Mouse (Mus musculus) layer of hippocampus, adult 2 months (tissue): ENCODE results near the gene Rnf207. TPM values are rescaled to one million over a fixed set of nuclear protein-coding genes. Genes with fewer than 3 reads are reported as not detected.

ENCODE experiments used
- DNase-seq, 2 experiments: peaks; one replicate each; pipeline ENCODE4 v3.0.0; 2022; ENCODE audit warnings: low spot score in 2 of 2
- H3K27ac ChIP-seq: fragments of 200-600 bp; 2 replicates; pipeline ENCODE4 v1.8.1; 2022
- H3K4me3 ChIP-seq: fragments of 200-600 bp; 2 replicates; pipeline ENCODE4 v1.8.1; 2022; ENCODE audit warnings: mild to moderate bottlenecking
- CTCF ChIP-seq: fragments of 200-600 bp; conservative IDR thresholded peaks from 2 replicates; pipeline ENCODE4 v1.8.1; 2022; ENCODE audit warnings: antibody characterized with exemption, mild to moderate bottlenecking, moderate library complexity
- total RNA-seq, 2 experiments: library from RNA; stranded (reverse); gene quantifications; 2 replicates each; pipeline ENCODE4 v1.2.3; 2021

The Rnf207 gene
- total RNA-seq, 2 experiments from 2014 or later = 6.5 to 7.7 TPM

DNA sequence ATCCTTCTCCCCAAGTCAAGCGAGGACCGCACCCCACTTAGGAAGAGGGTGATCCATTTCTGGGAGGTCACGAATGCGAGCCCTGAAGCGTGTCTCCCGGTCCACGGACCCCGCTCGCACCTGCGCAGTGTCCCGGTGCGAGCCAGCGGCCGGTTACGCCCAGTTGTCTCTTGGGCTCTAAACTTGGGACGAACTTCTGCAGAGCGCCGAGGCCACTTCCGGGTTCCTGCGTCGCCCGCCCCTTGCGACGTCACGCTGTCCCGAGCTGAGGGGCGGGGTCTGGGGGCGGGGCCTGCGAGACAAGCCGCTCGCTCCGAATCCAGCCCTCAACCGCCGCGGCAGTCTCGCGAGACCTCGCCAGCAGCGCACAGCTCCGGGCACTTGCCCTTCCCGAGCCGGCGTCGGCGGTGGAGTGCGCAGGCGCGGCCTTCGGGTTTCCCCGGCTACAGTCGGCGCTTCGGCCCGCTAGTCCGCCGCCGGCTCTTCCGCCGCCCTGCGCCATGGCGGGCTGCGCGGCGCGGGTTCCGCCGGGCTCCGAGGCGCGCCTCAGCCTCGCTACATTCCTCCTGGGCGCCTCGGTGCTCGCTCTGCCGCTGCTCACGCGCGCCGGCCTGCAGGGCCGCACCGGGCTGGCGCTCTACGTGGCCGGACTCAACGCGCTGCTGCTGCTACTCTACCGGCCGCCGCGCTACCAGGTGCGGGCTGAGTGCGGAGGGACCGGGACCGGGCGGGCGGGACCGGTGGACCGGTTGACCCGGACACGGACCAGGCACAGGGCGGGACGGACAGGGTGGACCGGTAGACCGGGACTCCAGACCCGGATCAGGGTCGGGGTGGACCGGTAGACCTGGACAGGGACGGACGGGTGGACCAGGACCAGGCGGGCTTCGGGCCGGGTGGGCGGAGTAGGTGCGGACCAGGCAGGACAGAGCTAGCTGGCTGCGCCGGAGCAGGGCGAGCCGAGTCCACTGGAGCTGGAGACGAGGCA lies 21.6 kb downstream of the Rnf207 start, which contains the start of gene Icmt:
Gene Icmt, plus strand, starts transcription at position 354 of the 988 bp plus-strand sequence.
- peak; percentile 99 to 100 for DNase-seq
- Histone ChIP-seq H3K27ac (peak within 1 kb of the TSS; percentile 79), H3K4me3 (peak within 1 kb of the TSS; percentile 93)
- TF ChIP-seq CTCF = no peak

DNA sequence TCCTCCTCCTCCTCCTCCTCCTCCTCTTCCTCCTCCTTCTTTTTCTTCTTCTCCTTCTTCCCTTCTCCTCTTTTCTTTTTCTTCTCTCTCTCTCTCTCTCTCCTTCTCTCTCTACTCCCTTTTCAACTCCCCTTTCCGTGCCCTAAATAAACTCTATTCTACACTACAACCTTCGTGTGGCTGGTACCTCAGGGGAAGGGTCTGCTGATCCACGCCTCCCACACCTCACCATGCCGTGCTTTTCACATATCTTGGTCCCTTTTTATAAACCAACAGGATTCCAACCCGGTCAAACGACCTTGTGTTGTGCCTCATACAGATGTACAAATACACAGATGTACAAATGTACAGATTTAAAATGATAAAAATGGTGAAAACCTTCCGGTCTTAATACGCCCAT lies 22.4 kb downstream of the Rnf207 start:
- peak overlapping the region; percentile 79 for H3K4me3 ChIP-seq
- no peak for TF ChIP-seq CTCF
- H3K27ac ChIP-seq = peak overlapping the region; percentile 73
- no peak for DNase-seq

DNA sequence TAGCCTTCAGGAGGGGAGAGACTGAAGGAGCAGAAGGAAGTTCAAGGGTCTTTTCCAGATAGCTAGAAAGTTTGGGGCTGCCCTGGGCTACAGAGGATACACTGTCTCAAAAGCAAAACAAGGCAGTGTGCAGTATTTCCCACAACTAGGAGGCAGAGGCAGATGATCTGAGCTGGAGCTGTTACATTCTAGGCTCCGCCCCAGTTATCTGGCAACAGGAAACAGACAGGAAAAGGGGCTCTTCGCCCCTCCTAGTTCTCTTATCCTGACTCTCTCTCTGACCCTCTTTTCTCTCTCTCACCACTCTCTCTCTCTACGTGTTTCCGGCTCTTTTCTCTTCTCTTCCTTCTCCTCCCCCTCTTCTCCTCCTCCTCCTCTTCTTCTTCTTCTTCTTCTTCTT lies 22.9 kb downstream of the Rnf207 start:
- no peak for DNase-seq
- Histone ChIP-seq H3K27ac (no peak overlapping the region), H3K4me3 (no peak overlapping the region)
- TF ChIP-seq CTCF = no peak

DNA sequence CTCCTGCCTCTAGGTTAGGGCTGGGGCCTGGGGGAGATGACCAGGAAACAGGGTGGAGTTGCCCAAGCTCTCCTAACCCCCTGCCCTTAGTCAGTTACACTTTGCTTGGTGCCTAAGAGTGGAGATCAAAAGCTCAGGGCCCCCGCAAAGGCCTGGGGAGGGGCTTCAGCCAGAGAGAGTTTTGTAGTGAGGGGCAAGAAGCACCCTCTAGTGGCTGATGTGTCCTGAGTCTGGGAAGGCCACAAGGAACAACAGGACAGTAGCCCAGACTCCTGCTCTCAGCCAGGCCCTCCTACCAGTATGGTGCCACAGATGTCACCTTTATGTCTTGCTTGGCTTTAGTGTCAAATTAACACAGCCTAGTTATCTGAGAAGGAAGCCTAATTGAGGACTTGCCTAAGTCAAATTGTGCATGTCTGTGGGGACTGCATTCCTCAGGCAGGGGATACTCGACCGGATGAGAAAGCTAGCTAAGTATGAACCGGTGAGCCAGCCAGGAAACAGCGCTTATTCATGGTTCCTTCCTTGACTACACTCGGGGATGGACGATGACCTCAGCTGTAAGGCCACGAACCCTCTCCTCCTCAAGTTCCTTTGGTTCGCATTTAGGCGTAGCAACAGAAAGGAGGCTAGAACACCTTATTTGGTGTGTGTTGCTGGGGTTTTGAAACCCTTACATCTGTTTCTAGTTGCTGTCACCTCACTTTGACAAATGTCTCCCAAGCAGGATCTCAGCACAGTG lies 24.4 kb downstream of the Rnf207 start:
- H3K27ac ChIP-seq = no peak overlapping the region
- TF ChIP-seq CTCF = peak; percentile 58
- DNase-seq = no peak
- no peak overlapping the region for H3K4me3 ChIP-seq

DNA sequence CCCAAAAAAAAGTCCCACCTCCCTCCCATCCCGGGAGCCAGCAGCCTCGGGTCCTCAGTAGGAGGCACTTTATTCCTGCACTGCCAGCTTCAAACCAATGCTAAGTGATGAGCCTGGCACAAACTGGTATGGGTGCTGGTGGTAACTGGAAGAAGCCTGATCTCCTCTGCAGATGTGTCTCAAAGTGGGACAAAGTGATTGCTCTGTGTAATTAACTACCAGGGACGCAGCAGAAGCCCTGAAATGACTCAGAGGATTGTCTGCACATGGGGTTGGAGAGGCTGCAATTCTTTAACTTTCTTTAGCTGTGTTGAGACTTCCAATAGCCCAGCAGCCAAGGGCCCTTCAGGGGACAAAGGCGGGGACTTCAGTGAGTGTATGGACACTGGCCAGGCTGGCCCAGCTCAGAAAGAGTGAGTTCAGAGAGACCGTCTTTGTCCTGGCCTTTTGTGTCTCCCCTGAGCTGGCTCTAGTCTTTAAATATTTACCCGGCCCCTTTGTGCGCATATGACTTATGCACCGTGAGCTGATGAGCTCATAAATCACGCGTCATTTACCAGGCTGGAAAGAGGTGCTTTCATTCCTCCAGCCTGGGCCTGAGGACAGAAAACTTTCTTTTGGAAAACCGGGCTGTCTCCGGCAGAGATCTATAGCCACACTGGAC lies 26.6 kb downstream of the Rnf207 start:
- DNase-seq = no peak
- TF ChIP-seq CTCF = no peak
- H3K4me3 ChIP-seq = no peak overlapping the region
- H3K27ac ChIP-seq = no peak overlapping the region

DNA sequence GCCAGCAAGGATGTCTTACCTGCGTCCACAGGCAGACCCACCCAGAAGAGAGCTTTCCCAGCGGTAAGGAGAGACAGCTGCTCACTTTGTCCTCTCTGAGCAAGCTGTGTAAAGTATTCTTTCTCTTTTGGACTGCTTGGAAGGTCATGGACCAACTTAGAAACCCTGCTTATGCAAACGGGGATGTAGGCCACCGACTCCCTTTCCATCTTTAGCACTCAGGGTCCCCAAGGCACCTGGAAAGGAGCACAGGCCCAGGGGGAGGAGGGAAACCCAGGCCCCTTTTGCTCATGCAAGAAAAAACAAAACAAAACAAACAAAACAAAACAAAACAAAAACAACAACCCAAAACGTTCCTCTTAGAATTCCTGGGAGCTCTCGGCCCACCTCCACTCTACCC lies 27.2 kb downstream of the Rnf207 start, which contains the start of gene Hes3:
Gene Hes3, minus strand, starts transcription at position 101 of the 400 bp plus-strand sequence.
- DNase-seq = no peak
- TF ChIP-seq CTCF = no peak
- no peak within 1 kb of the TSS for H3K4me3 ChIP-seq
- no peak within 1 kb of the TSS for H3K27ac ChIP-seq

DNA sequence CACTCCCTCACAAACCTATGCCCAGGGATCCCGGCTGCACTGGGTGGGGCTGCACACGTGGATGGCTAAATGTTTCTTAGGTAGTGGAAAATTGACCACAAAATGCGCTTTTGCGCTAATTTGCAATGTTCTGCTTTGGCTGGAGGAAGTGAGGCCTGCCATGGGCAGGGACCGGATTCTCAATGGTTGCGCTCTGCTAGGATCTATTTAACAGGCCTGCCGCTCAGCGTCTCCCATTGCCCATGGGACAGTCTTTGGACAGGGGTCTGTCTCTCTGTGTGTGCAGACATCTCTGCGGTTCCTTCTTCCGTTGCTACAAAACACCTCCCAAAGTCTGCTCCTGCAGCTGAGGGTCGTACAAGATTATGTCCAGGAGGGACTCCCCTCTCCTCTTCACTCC lies 27.8 kb downstream of the Rnf207 start:
- DNase-seq = no peak
- no peak overlapping the region for H3K27ac ChIP-seq
- TF ChIP-seq CTCF = no peak
- H3K4me3 ChIP-seq = no peak overlapping the region

DNA sequence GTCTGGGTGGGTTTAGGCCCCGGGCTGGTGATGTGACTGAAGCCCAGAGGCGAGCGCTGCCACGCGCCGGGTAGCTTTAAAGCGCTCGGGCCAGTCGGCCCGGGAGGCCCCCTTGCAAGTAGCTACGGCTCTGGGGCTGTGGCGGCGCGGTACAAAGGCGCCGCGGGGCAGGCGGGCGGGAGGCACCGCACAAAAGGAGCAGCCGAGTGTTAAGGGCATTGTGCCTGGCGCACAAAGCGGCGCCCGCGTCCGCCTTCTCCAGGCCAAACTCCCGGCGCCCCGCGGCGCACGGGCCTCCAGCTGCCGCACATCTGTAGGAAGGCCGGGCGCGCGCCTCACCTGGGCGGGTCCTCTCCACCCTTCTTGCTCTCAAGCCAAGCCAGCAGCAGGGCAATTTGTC lies 28.4 kb downstream of the Rnf207 start:
- no peak overlapping the region for H3K27ac ChIP-seq
- DNase-seq = no peak
- no peak for TF ChIP-seq CTCF
- no peak overlapping the region for H3K4me3 ChIP-seq

DNA sequence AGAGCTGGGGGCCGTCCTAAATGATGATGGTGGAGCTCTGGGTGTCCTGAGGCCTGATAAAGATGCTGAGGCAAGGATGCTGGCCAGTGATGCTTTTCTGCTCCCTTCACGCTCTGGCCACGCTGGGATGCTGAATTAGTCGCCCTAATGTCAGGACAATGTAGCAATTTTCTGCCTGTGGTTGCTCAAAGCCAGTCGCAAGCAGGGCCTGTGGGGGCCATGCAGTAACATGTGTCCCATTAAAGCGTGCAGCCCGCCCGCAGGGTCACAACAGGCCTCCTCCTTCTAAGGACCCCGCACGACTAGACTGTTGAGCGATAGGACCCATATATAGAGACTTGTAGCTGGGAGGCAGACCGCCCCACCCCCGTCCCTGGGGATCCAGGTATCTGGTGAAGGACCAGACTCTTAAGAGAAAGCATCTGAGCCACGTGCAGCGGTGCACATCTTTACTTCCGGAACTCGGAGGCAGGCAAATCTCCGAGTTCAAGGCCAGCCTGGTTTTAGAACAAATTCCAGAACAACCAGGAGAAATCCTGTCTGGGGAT lies 30.3 kb downstream of the Rnf207 start:
- no peak for TF ChIP-seq CTCF
- H3K4me3 ChIP-seq = no peak overlapping the region
- H3K27ac ChIP-seq = no peak overlapping the region
- DNase-seq = no peak

DNA sequence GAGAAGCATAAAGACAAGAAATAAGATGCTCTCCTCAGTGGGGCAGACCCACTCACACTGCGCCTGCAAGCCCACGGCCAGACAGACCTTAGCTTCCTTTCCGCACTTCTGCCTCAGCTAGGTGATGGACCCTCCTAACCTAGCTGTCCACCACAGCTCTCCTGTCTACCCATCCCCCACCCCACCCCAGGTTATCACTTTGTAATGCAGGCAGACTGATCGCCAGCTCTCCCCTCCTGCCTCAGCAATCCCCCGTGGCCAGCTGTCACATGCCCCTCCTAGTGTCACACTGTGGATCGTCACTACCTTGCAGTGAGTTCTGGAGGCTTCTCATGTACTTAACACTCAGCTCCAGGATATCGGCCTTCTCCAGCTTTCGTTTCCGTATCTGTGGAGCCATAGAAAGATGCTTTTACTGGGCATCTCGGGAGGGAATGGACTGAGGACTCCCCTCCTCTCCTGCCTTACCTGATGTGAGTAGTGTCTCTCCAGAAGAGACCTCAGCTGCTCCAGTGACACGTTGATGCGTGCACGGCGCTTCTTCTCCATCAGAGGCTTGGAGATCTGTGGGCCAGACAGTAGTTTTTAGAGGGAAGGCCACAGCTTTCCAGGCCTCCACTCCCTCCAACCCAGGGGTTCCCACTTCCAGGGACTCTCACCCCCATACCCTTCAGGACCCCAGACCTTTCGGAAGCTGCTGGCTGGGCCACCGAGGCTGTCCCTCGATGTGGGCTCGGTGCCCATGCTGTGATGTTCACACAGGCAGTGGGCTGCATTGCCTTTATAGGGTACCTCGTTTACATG lies 31.3 kb downstream of the Rnf207 start:
- DNase-seq = no peak
- H3K4me3 ChIP-seq = no peak overlapping the region
- no peak overlapping the region for H3K27ac ChIP-seq
- TF ChIP-seq CTCF = no peak

DNA sequence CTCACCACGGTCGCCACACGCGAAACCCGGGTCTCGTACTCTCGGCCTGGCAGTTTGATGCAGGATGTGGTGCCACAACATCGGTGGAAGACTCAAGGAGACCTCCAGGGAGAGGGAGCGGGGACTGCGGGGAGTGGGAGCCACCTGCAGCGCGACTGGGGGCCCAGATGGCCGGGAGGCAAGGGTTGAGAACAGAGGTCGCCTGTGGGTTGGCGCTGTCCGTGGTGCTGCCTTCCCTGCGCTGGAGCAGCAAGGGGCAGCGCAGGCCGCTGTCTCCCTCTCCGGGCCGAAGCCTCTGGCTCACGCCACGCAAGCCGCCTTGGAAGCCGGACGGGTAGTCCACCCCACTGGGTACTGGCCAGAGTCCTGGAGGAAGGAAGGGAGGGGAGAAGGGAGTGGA lies 31.9 kb downstream of the Rnf207 start:
- H3K4me3 ChIP-seq = no peak overlapping the region
- DNase-seq = no peak
- no peak for TF ChIP-seq CTCF
- no peak overlapping the region for H3K27ac ChIP-seq

DNA sequence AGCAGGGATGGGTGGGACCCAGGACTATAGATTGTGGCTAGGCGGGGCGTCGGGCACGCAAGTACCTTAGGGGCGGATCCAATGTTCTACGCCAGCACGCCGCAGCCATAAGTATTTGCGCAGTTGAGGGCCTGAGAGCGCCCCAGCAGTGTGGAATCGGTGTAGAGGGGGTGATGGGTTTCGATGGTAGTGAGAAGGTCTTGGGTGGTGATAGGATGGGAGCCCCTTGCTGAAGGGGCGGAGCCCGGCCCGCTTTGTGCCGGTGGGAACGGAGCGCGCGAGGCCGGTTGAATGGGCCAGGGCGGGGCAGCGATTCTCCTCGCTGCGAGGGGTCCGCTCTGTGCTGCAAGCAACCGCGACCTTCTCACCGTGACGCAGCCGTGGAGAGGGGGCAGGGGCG lies 32.6 kb downstream of the Rnf207 start:
- H3K4me3 ChIP-seq = peak overlapping the region; percentile 40
- no peak for TF ChIP-seq CTCF
- DNase-seq = no peak
- H3K27ac ChIP-seq = no peak overlapping the region
